Mouse (Mus musculus) midbrain, embryonic 11.5 days (tissue): ENCODE results near the gene Acp5. TPM values are rescaled to one million over a fixed set of nuclear protein-coding genes. Genes with fewer than 3 reads are reported as not detected.

Source experiments
- ATAC-seq: fragments of 200-750 bp; cut with Nextera tagmentation; 2 replicates; pipeline ENCODE4 v1.8.0; 2017; ENCODE audit warnings: moderate TSS enrichment, moderate library complexity; ENCODE audit not compliant: low FRiP score
- DNase-seq: peaks from one replicate; pipeline ENCODE4 v3.0.0; 2015; ENCODE audit warnings: low spot score; ENCODE audit errors: missing footprints
- H3K27ac ChIP-seq: fragments of 300-500 bp; sonication (generic); 2 replicates; pipeline ENCODE4 v1.5.1; 2014; ENCODE audit warnings: low read depth, low read length
- H3K27me3 ChIP-seq: fragments of 300-500 bp; sonication (generic); 2 replicates; pipeline ENCODE4 v1.6.1; 2014; ENCODE audit warnings: mild to moderate bottlenecking, low read length, moderate library complexity, mixed read lengths; ENCODE audit not compliant: control insufficient read depth, insufficient read depth
- H3K36me3 ChIP-seq: fragments of 300-500 bp; sonication (generic); 2 replicates; pipeline ENCODE4 v1.6.1; 2014; ENCODE audit warnings: mild to moderate bottlenecking, low read length, moderate library complexity, mixed read lengths; ENCODE audit not compliant: control insufficient read depth, insufficient read depth
- H3K4me1 ChIP-seq: fragments of 300-500 bp; sonication (generic); 2 replicates; pipeline ENCODE4 v1.6.1; 2014; ENCODE audit warnings: low read length; ENCODE audit not compliant: control insufficient read depth, insufficient read depth
- H3K4me2 ChIP-seq: fragments of 300-500 bp; sonication (generic); 2 replicates; pipeline ENCODE4 v1.6.1; 2014; ENCODE audit warnings: mild to moderate bottlenecking, moderate library complexity
- H3K4me3 ChIP-seq: fragments of 300-500 bp; sonication (generic); 2 replicates; pipeline ENCODE4 v1.5.1; 2014; ENCODE audit warnings: low read depth, low read length
- H3K9ac ChIP-seq: fragments of 300-500 bp; sonication (generic); 2 replicates; pipeline ENCODE4 v1.6.1; 2014; ENCODE audit warnings: low read length
- H3K9me3 ChIP-seq: fragments of 300-500 bp; sonication (generic); 2 replicates; pipeline ENCODE4 v1.6.1; 2016; ENCODE audit warnings: low read length; ENCODE audit not compliant: control insufficient read depth
- WGBS: fragments of 180-500 bp; shearing (Covaris S2); extraction: QIAGEN DNeasy Blood & Tissue Kit; methylation state at CpG from one replicate; pipeline ENCODE4 v1.1.7; 2014; 5-methylcytosine and 5-hydroxymethylcytosine counted together
- polyA plus RNA-seq: library from polyadenylated mRNA; unstranded; fragments of >200 nt; fragmentation: Nextera tagmentation; extraction: Ambion mirVana; gene quantifications from 2 replicates; pipeline ENCODE4 v1.2.1, GENCODE M21; 2014

The Acp5 gene
- polyA plus RNA-seq, 1 experiment from 2014 or later, result 15.4 TPM

GRCm38 (mm10) chr9:22095854-22096307 lies 39.6 kb downstream of the Acp5 start:
- ATAC-seq, result peak; percentile 88
- Histone ChIP-seq H3K36me3 (no peaks in the 10 kb centered on the region), H3K4me1 (no peaks in the 10 kb centered on the region), H3K9me3 (no peaks in the 10 kb centered on the region), H3K4me2 (peak overlapping the region; percentile 65), H3K27ac (no peak overlapping the region), H3K4me3 (peak overlapping the region; percentile 32), H3K27me3 (peaks cover 20% of the 10 kb centered on the region), H3K9ac (peak overlapping the region; percentile 69)
- DNase-seq, result peak; percentile 96
- 3% methylated on average over 24 of the region's 24 CpGs for WGBS

DNA sequence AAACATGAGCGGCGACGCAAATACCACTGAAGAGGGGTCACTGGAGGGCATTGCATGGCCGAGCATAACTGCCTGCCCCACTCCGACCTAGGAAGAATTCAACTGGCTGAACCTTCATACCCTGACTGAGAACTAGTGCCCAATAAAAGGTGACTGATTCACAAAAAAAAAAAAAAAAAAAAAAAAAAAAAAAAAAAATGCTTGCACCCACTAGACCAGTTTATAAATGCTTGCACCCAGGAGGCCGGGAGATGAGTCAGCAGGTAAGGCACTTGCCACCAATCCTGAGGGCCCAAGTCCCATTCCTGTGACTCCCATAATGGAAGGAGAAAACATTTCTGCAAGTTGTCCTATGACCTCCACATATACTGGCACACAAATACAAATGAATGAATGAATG lies 42.8 kb downstream of the Acp5 start:
- H3K4me1 ChIP-seq, result no peaks in the 10 kb centered on the region
- no peaks in the 10 kb centered on the region for H3K9me3 ChIP-seq
- H3K9ac ChIP-seq, result no peak overlapping the region
- DNase-seq (no peak), ATAC-seq (no peak)
- no peak overlapping the region for H3K4me2 ChIP-seq
- H3K27ac ChIP-seq, result no peak overlapping the region
- H3K27me3 ChIP-seq, result no peaks in the 10 kb centered on the region
- no peaks in the 10 kb centered on the region for H3K36me3 ChIP-seq
- no peak overlapping the region for H3K4me3 ChIP-seq
- 82% methylated on average over 6 of the region's 6 CpGs for WGBS

GRCm38 (mm10) chr9:22089986-22090385 lies 45.5 kb downstream of the Acp5 start:
- Histone ChIP-seq H3K4me1 (peaks cover 4% of the 10 kb centered on the region), H3K9ac (no peak overlapping the region), H3K4me2 (no peak overlapping the region), H3K4me3 (no peak overlapping the region), H3K9me3 (no peaks in the 10 kb centered on the region), H3K27ac (no peak overlapping the region), H3K27me3 (no peaks in the 10 kb centered on the region), H3K36me3 (no peaks in the 10 kb centered on the region)
- WGBS, result 94% methylated on average over 7 of the region's 7 CpGs
- peak; percentile 56 for DNase-seq
- no peak for ATAC-seq

DNA sequence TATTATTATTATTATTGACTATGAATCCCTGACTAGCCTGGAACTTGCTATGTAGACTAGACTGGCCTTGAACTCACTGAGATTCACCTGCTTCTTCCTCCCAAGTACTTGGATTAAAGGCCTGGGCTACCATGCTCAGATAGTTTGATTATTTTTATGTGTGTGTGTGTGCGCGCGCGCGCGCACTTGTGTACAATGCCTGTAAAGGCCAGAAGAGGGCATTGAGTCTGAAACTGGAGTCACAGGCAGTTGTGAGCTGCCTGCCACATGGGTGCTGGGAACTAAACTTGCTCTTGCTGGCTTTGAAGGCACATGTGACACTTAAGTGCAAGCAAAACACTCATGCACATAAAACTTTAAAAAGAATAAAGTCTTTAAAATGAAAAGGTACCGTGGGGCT lies 46.2 kb downstream of the Acp5 start:
- no peaks in the 10 kb centered on the region for H3K36me3 ChIP-seq
- WGBS, result 97% methylated on average over 7 of the region's 7 CpGs

GRCm38 (mm10) chr9:22087034-22087618 lies 48.4 kb downstream of the Acp5 start:
- 84% methylated on average over 2 of the region's 2 CpGs for WGBS
- H3K36me3 ChIP-seq, result no peaks in the 10 kb centered on the region
- H3K4me2 ChIP-seq, result no peak overlapping the region

More for the DNA sequence above, 46.2 kb downstream of the Acp5 start:
- peak; percentile 21 for DNase-seq
- Histone ChIP-seq H3K4me1 (peaks cover 8% of the 10 kb centered on the region), H3K4me2 (no peak overlapping the region), H3K9ac (no peak overlapping the region), H3K27ac (no peak overlapping the region), H3K27me3 (no peaks in the 10 kb centered on the region), H3K4me3 (no peak overlapping the region), H3K9me3 (no peaks in the 10 kb centered on the region)
- no peak for ATAC-seq

DNA sequence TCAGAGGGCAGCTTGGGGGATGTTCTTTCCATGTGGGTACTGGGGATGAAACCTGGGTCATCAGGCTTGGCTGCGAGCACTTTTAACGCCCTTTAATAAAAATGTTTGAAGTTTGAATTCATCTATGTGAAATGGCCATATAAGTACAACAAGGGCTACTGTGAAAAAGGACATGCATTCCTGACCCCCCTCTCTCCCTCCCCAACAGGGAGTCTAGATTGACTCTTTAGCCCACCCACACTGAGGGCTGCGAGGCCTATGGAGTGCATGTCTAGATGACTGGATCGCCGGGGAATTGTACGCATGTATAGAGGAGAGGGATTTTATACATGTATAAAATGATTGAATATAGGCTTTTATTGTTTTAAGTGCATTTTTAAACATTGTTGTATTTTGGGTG lies 49.5 kb downstream of the Acp5 start:
- WGBS, result 77% methylated on average over 6 of the region's 6 CpGs

More at GRCm38 (mm10) chr9:22087034-22087618, 48.4 kb downstream of the Acp5 start:
- Histone ChIP-seq H3K4me3 (no peak overlapping the region), H3K9me3 (no peaks in the 10 kb centered on the region), H3K27ac (no peak overlapping the region), H3K27me3 (no peaks in the 10 kb centered on the region), H3K4me1 (peaks cover 8% of the 10 kb centered on the region), H3K9ac (no peak overlapping the region)
- ATAC-seq (no peak), DNase-seq (no peak)

DNA sequence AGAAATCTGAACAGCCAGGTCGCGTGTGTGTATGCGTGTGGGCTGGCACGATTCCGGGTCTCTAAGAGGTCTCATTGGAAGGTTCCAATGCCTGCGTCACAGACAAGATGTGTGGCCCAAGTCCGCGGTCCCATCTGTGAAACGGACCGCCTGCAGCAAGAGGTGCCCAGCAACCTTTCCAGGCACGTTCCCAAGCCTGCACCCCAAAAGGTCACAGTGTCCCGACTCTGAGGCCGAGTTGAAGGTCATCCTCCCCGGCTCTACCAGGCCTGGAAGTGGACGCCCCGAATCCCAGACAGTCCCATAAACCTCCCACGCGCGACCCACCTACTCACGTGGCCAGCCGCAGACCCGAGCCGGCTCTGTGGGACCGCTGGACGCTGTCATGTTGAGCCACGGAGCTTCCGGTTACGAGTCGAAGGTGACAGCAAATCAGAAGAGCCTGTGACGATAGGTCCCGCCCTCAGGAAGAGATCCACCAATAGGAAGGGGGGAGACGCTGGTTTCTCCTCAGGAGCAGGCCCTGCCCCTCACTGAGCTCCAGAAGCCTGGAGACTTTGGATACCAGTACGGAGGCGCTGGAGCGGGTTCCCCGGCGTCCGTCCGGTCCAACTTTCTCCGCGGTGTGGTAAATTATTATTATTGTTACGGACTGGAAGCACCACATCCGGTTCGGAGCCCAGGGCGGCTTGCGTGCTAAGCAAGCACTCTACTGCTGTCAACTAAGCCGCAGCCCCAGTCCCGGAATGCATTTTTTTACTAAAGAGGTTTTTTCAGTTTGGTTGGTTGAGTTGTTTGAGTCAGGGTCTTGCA lies 50.3 kb downstream of the Acp5 start, which contains the start of gene Ecsit:
TSS of gene Ecsit (minus strand) at position 417 of the 813 bp plus-strand sequence.
- ATAC-seq, result peak; percentile 100

More for the DNA sequence above, 49.5 kb downstream of the Acp5 start:
- no peak overlapping the region for H3K27ac ChIP-seq
- peaks cover 8% of the 10 kb centered on the region for H3K4me1 ChIP-seq
- ATAC-seq (no peak), DNase-seq (no peak)
- no peaks in the 10 kb centered on the region for H3K27me3 ChIP-seq
- peak overlapping the region; percentile 75 for H3K9ac ChIP-seq
- H3K36me3 ChIP-seq, result no peaks in the 10 kb centered on the region
- H3K4me3 ChIP-seq, result peak overlapping the region; percentile 74
- H3K9me3 ChIP-seq, result no peaks in the 10 kb centered on the region
- peak overlapping the region; percentile 81 for H3K4me2 ChIP-seq

DNA sequence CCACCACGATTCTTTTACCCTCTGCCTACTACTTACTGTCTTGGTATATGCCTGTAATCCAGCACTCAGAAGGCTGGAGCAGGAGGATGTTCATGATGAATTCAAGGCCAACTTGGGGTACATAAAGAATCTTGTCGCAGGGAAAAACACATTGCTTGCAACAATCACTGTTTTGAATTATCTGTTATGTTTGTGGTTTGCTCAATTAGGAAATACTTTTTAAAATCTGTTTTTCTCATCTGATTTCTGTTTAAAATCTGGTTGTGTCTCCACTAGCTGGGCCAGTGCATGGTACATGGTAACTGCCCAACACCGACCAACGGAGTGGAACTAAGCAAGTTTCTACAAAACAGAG lies 50.9 kb downstream of the Acp5 start:
- Histone ChIP-seq H3K27ac (no peak overlapping the region), H3K36me3 (no peaks in the 10 kb centered on the region), H3K9me3 (no peaks in the 10 kb centered on the region), H3K4me3 (peak overlapping the region; percentile 74), H3K4me2 (peak overlapping the region; percentile 81), H3K27me3 (no peaks in the 10 kb centered on the region), H3K9ac (peak overlapping the region; percentile 75), H3K4me1 (peaks cover 8% of the 10 kb centered on the region)
- 37% methylated on average over 4 of the region's 4 CpGs for WGBS
- ATAC-seq, result no peak
- DNase-seq, result no peak

More for the DNA sequence above, 50.3 kb downstream of the Acp5 start, which contains the start of gene Ecsit:
- WGBS, result under 1% methylated on average over 48 of the region's 48 CpGs
- peak within 1 kb of the TSS; percentile 81 for H3K4me2 ChIP-seq
- peaks cover 8% of the 10 kb centered on the region for H3K4me1 ChIP-seq
- no peaks in the 10 kb centered on the region for H3K27me3 ChIP-seq
- peak within 1 kb of the TSS; percentile 35; the same call in 1 of the 2 replicates for H3K27ac ChIP-seq
- H3K9ac ChIP-seq, result peak within 1 kb of the TSS; percentile 75
- peak within 1 kb of the TSS; percentile 74 for H3K4me3 ChIP-seq
- peak; percentile 98 for DNase-seq
- H3K36me3 ChIP-seq, result no peaks in the 10 kb centered on the region
- no peaks in the 10 kb centered on the region for H3K9me3 ChIP-seq
